Mouse (Mus musculus) neutrophil, adult 83 days (primary cell): ENCODE measurements around the gene Cyp17a1. TPM values are rescaled to one million over a fixed set of nuclear protein-coding genes. Genes with fewer than 3 reads are reported as not detected.

Source experiments
- total RNA-seq, 2 experiments: library from RNA; stranded (reverse); gene quantifications; one replicate each; pipeline ENCODE4 v1.2.4; 2023

Cyp17a1 gene
- total RNA-seq: not detected

DNA sequence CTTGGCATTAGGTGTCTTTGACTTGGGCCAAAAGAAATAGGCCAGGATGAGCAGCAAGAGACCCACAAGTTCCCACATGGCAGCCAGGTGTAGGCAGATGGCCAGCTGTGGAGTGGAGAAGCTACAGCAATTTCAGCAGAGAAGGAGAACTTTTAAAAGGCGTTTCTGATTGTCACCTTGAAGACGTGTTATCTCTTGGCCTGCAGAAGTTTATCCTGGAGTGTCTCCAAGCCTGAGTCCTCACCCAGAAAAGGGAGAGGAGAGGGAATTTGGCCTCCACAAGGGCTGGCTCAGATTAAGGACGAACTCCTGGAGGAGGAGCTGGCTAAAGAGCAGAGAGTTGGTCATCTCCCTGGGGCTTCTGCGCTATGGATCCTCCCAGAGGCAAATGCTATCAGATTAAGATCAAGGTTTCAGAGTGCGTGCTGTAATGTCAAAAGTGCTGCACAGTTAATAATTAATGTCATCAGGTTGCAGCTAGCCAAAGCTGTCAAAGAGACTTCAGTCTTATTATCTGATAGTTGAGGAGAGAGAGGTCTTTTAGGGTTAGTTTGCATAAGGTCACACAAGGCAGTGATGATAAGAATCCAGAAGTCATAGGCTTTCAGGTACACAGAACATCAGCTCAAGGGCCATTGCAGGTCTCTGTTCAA, at the start of gene Cyp17a1:
Gene Cyp17a1 (minus strand): TSS at position 407 of the 653 bp plus-strand sequence.

DNA sequence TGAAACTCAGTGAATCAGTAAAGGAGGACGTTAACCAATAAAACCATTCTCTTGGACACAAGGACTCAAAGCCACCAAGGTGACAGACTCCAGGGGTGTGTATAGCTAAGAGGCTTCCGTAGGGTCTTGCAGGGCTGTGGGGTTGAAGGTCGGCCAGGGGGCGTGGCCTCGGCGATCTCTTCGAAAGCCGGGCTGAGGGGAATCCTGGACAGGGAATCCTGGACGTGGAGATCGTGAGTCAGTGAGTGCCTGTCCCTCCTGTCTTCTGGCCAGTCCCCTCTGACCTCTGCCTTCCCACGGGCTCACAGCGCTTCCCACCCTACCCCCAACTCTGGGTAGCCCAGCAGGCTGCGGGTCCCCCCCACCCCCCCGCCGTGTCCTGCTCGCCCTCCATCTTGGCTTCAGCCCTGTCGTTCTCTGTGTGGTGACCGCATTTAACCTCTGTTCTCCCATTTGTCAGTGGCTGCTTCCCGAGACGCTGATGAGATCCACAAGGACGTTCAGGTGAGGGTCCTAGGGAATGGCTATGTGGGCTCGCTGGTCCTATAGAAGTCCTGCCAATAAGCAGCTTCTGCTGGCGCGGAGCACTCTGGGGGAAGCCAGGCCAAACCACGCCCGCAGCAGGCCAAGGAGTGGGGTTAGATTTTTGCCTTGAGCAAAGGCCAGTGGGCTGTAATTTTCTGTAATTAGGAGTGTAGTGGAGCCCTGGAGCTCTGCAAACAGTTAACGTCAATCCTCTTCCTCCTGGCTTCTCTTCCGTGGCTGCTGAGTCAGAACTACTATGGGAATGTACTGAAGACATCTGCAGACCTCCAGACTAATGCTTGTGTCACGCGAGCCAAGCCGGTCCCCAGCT, 34.6 kb upstream of the Cyp17a1 start, which contains the start of gene As3mt:
Gene As3mt (plus strand): TSS at position 163 of the 856 bp plus-strand sequence.

DNA sequence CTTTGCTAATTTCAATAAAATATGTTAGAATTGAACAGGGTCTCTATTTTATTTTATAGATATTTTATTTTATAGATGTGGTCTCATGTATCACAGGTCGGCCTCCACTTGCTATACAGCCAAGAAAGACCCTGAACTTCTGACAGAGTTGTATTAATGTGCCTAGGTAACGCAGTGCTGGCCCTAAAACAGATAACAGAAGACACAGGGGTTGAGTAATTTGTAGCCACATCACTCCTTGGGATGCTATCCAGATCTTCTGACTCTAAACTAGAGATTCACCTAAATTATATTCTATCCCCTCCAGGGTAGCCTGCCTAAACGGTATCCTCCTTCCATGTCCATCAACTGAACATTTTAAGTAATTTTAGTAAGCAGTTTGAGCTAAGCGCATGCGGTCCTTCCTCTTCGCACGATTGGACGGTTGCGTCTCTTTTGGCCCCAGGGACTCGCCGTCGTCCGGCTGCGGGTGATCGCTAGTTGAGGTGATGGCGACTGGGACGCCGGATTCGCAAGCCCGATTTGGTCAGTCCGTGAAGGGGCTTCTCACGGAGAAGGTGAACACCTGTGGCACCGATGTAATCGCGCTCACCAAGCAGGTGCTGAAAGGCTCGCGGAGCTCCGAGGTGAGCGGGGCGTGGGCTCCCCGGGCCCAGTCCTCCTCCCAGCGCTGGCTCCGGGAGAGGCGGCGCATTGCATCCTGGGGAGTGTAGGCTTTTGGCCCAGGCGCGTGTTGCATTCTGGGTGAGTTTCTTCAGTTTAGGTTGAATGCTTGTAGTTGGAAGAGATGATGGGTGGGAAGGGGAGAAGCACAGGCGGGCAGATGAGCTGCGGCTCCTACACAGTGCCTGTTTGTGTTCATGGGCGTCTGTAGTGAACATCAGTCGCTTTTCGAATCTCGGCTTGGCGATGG, 16.7 kb upstream of the Cyp17a1 start, which contains the start of gene Borcs7:
Gene Borcs7 (plus strand): TSS at position 447 of the 913 bp plus-strand sequence.

Other genes with a start within 250 kb of the Cyp17a1 start
- gene Trim8, start 171.5 kb downstream of the Cyp17a1 start, total RNA-seq: 10 to 100 TPM; 40.9 to 47.7 TPM
- gene Arl3, start 100.0 kb downstream of the Cyp17a1 start, total RNA-seq: 10 to 100 TPM in 1 of 2 experiments, 1 to 10 TPM in 1; 9.2 to 12.5 TPM
- 10 to 100 TPM in 1 of 2 experiments, 1 to 10 TPM in 1; 8.3 to 12.6 TPM for gene Sfxn2, start 99.8 kb downstream of the Cyp17a1 start, total RNA-seq
- 10 to 100 TPM; 57.5 to 76.1 TPM for gene Wbp1l, start 74.1 kb downstream of the Cyp17a1 start, total RNA-seq
- gene Borcs7, start 16.7 kb upstream of the Cyp17a1 start, total RNA-seq: 1 to 10 TPM; 4.4 to 4.9 TPM
- gene As3mt, start 34.3 kb upstream of the Cyp17a1 start, total RNA-seq: 10 to 100 TPM; 16.2 to 19.7 TPM
- gene Cnnm2, start 88.4 kb upstream of the Cyp17a1 start, total RNA-seq: 1 to 10 TPM; 6.4 to 6.8 TPM